Mouse (Mus musculus): ENCODE results near the gene Prickle4. TPM values are rescaled to one million over a fixed set of nuclear protein-coding genes. Genes with fewer than 3 reads are reported as not detected.

The Prickle4 gene
- polyA plus RNA-seq, 2 experiments = 0.23 TPM; not detected in 1

GRCm38 (mm10) chr17:47712889-47713571 lies 18.5 kb upstream of the Prickle4 start:
- TF ChIP-seq CTCF (IDR thresholded peaks at IDR 0.05; ENCODE audit: low read depth) (no peak), EP300 (IDR thresholded peaks at IDR 0.05; ENCODE audit: low read depth) (no peak)
- ATAC-seq (ENCODE audit: insufficient read depth) = no peak
- Histone ChIP-seq H3K4me3 (ENCODE audit: insufficient read depth in 1 of 2, low read depth in 2 of 2, low read length in 2 of 2) (no peak overlapping the region), H3K4me2 (ENCODE audit: low read depth) (no peak overlapping the region), H3K9me3 (ENCODE audit: control insufficient read depth, low read length) (no peaks in the 10 kb centered on the region), H3K27me3 (ENCODE audit: control insufficient read depth, insufficient read depth, low read length) (no peaks in the 10 kb centered on the region), H3K9ac (replicated peaks) (no peak overlapping the region), H3K36me3 (replicated peaks; ENCODE audit: control insufficient read depth, insufficient read depth, low read depth) (no peaks in the 10 kb centered on the region), H3K27ac (no peak overlapping the region), H3K4me1 (replicated peaks; ENCODE audit: control insufficient read depth in 2 of 2, insufficient read depth in 2 of 2, low read length in 1 of 2) (0 out of 4 replicates have a peak, but pooled peaks cover 0 to 4% of the 10 kb centered on the region in 2 experiments)
- 53% methylated on average over 22 of the region's 22 CpGs for WGBS (ENCODE audit: insufficient replicate concordance)
- no peak for DNase-seq (ENCODE audit: low read depth in 3 of 3, low spot score in 3 of 3)

GRCm38 (mm10) chr17:47711883-47712282 lies 17.3 kb upstream of the Prickle4 start:
- Histone ChIP-seq H3K4me1 (replicated peaks; ENCODE audit: control insufficient read depth in 2 of 2, insufficient read depth in 2 of 2, low read length in 1 of 2) (0 out of 4 replicates have a peak, but pooled peaks cover 0 to 4% of the 10 kb centered on the region in 2 experiments), H3K36me3 (replicated peaks; ENCODE audit: control insufficient read depth, insufficient read depth, low read depth) (no peaks in the 10 kb centered on the region), H3K9ac (replicated peaks) (no peak overlapping the region), H3K27ac (no peak overlapping the region), H3K9me3 (ENCODE audit: control insufficient read depth, low read length) (no peaks in the 10 kb centered on the region), H3K4me3 (ENCODE audit: insufficient read depth in 1 of 2, low read depth in 2 of 2, low read length in 2 of 2) (no peak overlapping the region), H3K4me2 (ENCODE audit: low read depth) (no peak overlapping the region), H3K27me3 (ENCODE audit: control insufficient read depth, insufficient read depth, low read length) (no peaks in the 10 kb centered on the region)
- DNase-seq (ENCODE audit: low read depth in 3 of 3, low spot score in 3 of 3) (no peak), ATAC-seq (ENCODE audit: insufficient read depth) (no peak)
- TF ChIP-seq EP300 (IDR thresholded peaks at IDR 0.05; ENCODE audit: low read depth) (no peak), CTCF (IDR thresholded peaks at IDR 0.05; ENCODE audit: low read depth) (no peak)
- WGBS (ENCODE audit: insufficient replicate concordance) = 35% methylated on average over 6 of the region's 6 CpGs

GRCm38 (mm10) chr17:47710036-47710435 lies 15.5 kb upstream of the Prickle4 start:
- DNase-seq (ENCODE audit: low read depth in 3 of 3, low spot score in 3 of 3) (no peak), ATAC-seq (ENCODE audit: insufficient read depth) (no peak)
- H3K9ac ChIP-seq (replicated peaks) = no peak overlapping the region
- no peak overlapping the region for H3K4me3 ChIP-seq (ENCODE audit: insufficient read depth in 1 of 2, low read depth in 2 of 2, low read length in 2 of 2)
- TF ChIP-seq EP300 (IDR thresholded peaks at IDR 0.05; ENCODE audit: low read depth) (no peak), CTCF (IDR thresholded peaks at IDR 0.05; ENCODE audit: low read depth) (no peak)
- no peaks in the 10 kb centered on the region for H3K27me3 ChIP-seq (ENCODE audit: control insufficient read depth, insufficient read depth, low read length)
- H3K27ac ChIP-seq = no peak overlapping the region
- H3K9me3 ChIP-seq (ENCODE audit: control insufficient read depth, low read length) = no peaks in the 10 kb centered on the region
- H3K4me1 ChIP-seq (replicated peaks; ENCODE audit: control insufficient read depth in 2 of 2, insufficient read depth in 2 of 2, low read length in 1 of 2) = 0 out of 4 replicates have a peak, but pooled peaks cover 0 to 4% of the 10 kb centered on the region in 2 experiments
- no peak overlapping the region for H3K4me2 ChIP-seq (ENCODE audit: low read depth)
- H3K36me3 ChIP-seq (replicated peaks; ENCODE audit: control insufficient read depth, insufficient read depth, low read depth) = no peaks in the 10 kb centered on the region
- 15% methylated on average over 3 of the region's 3 CpGs for WGBS (ENCODE audit: insufficient replicate concordance)

GRCm38 (mm10) chr17:47708972-47709371 lies 14.4 kb upstream of the Prickle4 start:
- ATAC-seq (ENCODE audit: insufficient read depth) (no peak), DNase-seq (ENCODE audit: low read depth in 3 of 3, low spot score in 3 of 3) (no peak)
- no peak overlapping the region for H3K27ac ChIP-seq
- no peak overlapping the region for H3K4me3 ChIP-seq (ENCODE audit: insufficient read depth in 1 of 2, low read depth in 2 of 2, low read length in 2 of 2)
- TF ChIP-seq EP300 (IDR thresholded peaks at IDR 0.05; ENCODE audit: low read depth) = no peak
- TF ChIP-seq CTCF (IDR thresholded peaks at IDR 0.05; ENCODE audit: low read depth) = no peak
- no peak overlapping the region for H3K4me2 ChIP-seq (ENCODE audit: low read depth)
- no peaks in the 10 kb centered on the region for H3K9me3 ChIP-seq (ENCODE audit: control insufficient read depth, low read length)
- no peaks in the 10 kb centered on the region for H3K36me3 ChIP-seq (replicated peaks; ENCODE audit: control insufficient read depth, insufficient read depth, low read depth)
- 0 out of 4 replicates have a peak, but pooled peaks cover 0 to 4% of the 10 kb centered on the region in 2 experiments for H3K4me1 ChIP-seq (replicated peaks; ENCODE audit: control insufficient read depth in 2 of 2, insufficient read depth in 2 of 2, low read length in 1 of 2)
- WGBS (ENCODE audit: insufficient replicate concordance) = 59% methylated on average over 4 of the region's 4 CpGs
- peaks cover 4% of the 10 kb centered on the region for H3K27me3 ChIP-seq (ENCODE audit: control insufficient read depth, insufficient read depth, low read length)
- no peak overlapping the region for H3K9ac ChIP-seq (replicated peaks)

- Histone ChIP-seq H3K9me3 (ENCODE audit: control insufficient read depth, low read length) (no peaks in the 10 kb centered on the region), H3K9ac (replicated peaks) (no peak overlapping the region), H3K4me1 (replicated peaks; ENCODE audit: control insufficient read depth in 2 of 2, insufficient read depth in 2 of 2, low read length in 1 of 2) (0 out of 4 replicates have a peak, but pooled peaks cover 0 to 4% of the 10 kb centered on the region in 2 experiments), H3K4me3 (ENCODE audit: insufficient read depth in 1 of 2, low read depth in 2 of 2, low read length in 2 of 2) (no peak overlapping the region), H3K27ac (no peak overlapping the region), H3K27me3 (ENCODE audit: control insufficient read depth, insufficient read depth, low read length) (peaks cover 9% of the 10 kb centered on the region), H3K4me2 (ENCODE audit: low read depth) (no peak overlapping the region), H3K36me3 (replicated peaks; ENCODE audit: control insufficient read depth, insufficient read depth, low read depth) (no peaks in the 10 kb centered on the region)
- 58% methylated on average over 3 of the region's 3 CpGs for WGBS (ENCODE audit: insufficient replicate concordance)
- no peak for DNase-seq (ENCODE audit: low read depth in 3 of 3, low spot score in 3 of 3)
- no peak for ATAC-seq (ENCODE audit: insufficient read depth)
- TF ChIP-seq CTCF (IDR thresholded peaks at IDR 0.05; ENCODE audit: low read depth) (no peak), EP300 (IDR thresholded peaks at IDR 0.05; ENCODE audit: low read depth) (no peak)
Observed at GRCm38 (mm10) chr17:47707961-47708360, 13.4 kb upstream of the Prickle4 start.
